Mouse (Mus musculus) fat pad, adult 2 months (tissue): ENCODE data around the gene Cebpb.
"Not testable (repeated sequence)": the region's sequence is repeated elsewhere in the genome, so short reads cannot be mapped to it uniquely, and the experiment has no call there.

ENCODE experiments used
- DNase-seq: peaks from one replicate; pipeline ENCODE4 v3.0.0-alpha.2; 2011; ENCODE audit warnings: low read depth, low spot score; ENCODE audit errors: extremely low read depth

Cebpb gene

DNA sequence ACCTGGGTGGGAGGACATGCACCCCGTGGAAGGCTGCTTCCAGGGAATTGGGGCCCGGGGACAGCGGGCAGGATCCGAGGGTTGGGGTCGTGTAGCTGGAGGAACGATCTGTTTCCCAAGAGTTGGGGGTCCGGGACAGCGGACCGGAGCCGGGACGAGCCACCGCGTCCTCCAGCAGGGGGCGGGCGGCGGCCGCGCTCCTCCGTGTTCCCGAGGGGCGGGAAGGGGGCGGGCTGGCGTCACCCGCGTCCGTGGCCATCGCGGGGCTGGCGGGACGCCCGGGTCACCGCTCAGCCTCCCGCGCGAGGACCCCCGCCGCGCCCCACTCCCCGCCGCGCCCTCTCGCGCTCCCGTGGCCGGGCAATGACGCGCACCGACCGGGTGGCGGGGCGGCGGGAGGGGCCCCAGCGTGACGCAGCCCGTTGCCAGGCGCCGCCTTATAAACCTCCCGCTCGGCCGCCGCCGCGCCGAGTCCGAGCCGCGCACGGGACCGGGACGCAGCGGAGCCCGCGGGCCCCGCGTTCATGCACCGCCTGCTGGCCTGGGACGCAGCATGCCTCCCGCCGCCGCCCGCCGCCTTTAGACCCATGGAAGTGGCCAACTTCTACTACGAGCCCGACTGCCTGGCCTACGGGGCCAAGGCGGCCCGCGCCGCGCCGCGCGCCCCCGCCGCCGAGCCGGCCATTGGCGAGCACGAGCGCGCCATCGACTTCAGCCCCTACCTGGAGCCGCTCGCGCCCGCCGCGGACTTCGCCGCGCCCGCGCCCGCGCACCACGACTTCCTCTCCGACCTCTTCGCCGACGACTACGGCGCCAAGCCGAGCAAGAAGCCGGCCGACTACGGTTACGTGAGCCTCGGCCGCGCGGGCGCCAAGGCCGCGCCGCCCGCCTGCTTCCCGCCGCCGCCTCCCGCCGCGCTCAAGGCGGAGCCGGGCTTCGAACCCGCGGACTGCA lies at the start of gene Cebpb:
TSS of gene Cebpb (plus strand) at position 418 of the 954 bp plus-strand sequence.
- no peak for DNase-seq

GRCm38 (mm10) chr2:167640279-167640678 lies 48.4 kb upstream of the Cebpb start:
- DNase-seq, result no peak

GRCm38 (mm10) chr2:167641337-167641736 lies 47.4 kb upstream of the Cebpb start:
- no peak for DNase-seq

GRCm38 (mm10) chr2:167642164-167642563 lies 46.6 kb upstream of the Cebpb start:
- peak; percentile 89 for DNase-seq

DNA sequence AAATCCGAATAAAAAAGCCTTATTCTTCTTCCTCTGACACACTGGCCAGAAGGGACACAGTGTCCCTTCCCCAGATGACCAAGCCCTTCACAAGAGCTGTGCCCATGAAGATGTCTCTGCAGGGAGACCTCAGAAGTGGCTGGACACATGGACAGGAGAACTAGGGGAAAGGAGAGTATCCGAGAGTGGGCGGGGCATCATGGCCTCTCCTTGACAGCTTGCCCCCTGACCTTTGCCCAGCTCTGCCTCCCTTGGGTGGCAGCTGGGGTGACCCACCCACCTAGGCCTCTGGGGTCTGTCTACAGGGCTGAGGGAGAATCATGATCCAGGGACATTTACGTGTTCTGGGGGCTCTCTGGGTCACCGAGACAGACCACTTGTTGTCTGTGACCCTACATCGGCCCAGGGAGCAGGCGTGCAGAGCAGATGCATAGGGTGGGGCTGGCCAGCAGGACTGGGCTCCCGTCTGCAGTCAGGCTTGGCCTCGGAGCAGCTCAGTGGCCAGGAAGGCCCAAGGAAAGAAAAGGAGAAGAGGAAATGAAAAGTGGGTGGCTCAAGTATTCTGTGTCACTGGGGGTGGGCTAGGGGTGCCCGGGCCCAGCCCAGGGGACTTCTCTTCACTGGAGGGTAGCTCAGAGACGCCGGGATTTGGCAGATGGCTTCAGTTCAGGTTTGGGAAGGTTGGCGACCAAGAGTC lies 45.2 kb upstream of the Cebpb start:
- DNase-seq, result not testable (repeated sequence)

- no peak for DNase-seq
Observed at GRCm38 (mm10) chr2:167646411-167646810, 42.3 kb upstream of the Cebpb start.

- no peak for DNase-seq
Observed at GRCm38 (mm10) chr2:167649290-167650032, 39.3 kb upstream of the Cebpb start.

- DNase-seq, result no peak
Observed at GRCm38 (mm10) chr2:167651622-167652021, 37.1 kb upstream of the Cebpb start.

- DNase-seq, result no peak
Observed at GRCm38 (mm10) chr2:167652694-167653093, 36.0 kb upstream of the Cebpb start.

GRCm38 (mm10) chr2:167654911-167655600 lies 33.7 kb upstream of the Cebpb start:
- peak; percentile 73 for DNase-seq

DNA sequence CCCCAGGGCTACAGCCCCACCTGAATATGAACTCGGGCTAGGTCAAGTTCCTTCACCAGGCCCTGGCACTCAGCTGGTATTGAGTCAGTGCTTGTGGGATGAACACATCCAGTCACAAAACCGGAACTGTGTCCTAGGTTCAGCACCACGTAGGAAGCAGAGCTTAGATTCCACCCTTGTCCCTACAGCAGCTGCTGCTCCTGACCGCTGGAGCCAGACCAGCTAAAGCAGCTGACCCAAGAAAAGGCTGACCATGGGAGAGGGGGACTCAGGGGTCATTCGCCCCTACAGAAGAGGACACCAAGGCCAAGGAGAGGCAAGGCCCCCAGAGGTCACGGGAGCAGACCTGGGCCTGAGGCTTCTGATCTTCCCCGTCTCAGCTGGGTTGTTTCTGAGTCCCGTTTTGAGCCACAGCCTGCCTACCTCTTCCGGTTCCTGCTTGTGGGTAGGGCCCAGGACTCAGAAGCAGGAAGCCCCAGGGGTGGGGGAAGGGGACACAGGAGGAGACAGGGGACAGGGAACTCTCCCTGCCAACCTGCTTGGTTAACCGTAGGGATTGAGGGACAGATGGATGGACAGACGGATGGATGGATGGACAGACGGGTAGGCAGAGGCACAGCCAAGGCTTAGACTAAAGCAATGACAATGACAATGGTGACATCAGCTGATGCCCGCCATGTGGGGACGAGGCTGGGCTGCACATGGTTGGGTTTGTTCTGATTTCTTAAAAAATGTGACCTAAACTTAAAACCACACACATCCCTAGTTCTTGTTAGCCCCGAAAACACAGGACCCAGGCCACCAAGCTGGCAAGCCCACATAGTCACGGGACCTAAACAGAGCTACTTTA lies 31.9 kb upstream of the Cebpb start:
- DNase-seq, result no peak

- no peak for DNase-seq
Observed at GRCm38 (mm10) chr2:167657973-167658372, 30.7 kb upstream of the Cebpb start.

GRCm38 (mm10) chr2:167658712-167659111 lies 30.0 kb upstream of the Cebpb start:
- no peak for DNase-seq

GRCm38 (mm10) chr2:167659177-167659846 lies 29.4 kb upstream of the Cebpb start:
- DNase-seq, result no peak

GRCm38 (mm10) chr2:167659847-167660610 lies 28.7 kb upstream of the Cebpb start:
- no peak for DNase-seq

DNA sequence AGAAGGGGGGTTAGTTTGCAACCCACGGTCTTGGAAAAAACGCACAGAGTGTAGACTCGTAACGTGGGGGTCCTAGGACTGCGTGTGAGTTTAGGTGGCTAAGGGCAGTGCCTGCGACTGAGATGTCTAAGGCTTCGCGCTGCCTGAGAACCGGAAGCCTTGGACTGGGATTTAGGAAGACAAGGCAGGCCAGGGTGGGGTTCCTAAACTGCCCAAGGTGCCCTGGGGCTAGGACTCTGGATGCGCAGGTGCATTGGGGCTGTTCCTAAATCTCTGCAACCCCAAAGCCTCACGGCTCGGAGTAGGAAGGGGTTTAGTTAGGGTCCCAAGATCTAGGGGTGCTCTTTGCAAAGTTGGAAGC lies 28.1 kb upstream of the Cebpb start:
- DNase-seq, result no peak

DNA sequence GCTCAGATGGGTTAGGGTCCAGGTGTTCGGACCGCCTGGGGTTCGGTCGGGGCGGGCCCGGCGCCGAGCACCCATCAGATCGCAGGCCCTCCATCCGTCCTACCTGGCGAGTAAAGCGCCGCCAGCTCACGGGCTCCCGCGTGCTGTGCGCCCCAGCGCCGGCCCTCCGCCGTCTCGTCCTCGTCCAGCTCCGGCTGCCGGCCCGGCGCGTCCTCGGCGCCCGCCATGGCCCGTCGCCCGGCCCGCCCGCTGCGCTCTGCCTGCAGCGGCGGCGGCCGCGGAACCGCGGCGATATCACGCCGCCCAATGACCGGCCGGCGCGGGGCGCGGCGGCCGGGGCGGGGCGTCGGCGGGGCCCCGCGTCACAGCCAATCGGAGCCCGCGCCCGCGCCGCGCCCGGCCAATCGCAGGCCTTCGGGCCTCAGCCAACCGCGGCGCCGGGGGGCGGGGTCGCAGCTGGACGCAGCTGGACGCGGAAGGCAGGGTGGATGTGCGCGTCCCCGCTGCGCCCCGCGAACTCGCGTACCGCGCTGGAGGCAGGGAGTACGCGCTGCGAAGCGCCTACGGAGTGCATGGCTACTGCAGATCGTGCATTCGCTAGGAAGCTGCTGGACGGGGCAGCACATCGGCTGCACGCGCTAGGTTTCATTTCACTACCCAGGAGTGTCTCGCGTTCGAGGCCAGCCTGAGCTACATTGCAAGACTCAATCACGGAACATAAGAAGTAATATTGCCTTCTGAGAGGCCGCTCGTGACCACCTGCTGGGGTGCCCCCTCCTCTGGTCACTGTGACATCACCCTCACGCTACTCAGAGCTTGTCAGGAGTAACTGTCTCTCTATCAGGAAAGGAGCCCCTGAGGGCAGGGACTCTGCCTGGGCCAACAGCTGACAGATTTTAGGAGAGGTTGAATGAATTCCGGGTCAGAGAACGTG lies 27.2 kb upstream of the Cebpb start, which contains the start of gene Gm20431:
TSS of gene Gm20431 (minus strand) at position 227 of the 934 bp plus-strand sequence.
- DNase-seq, result no peak
